Mouse (Mus musculus): Measurements from ENCODE around the gene Camk1d. TPM values are rescaled to one million over a fixed set of nuclear protein-coding genes. Genes with fewer than 3 reads are reported as not detected.
A peak's percentile ranks its signal among the peaks of the same experiment; 100 is the strongest.

Gene Camk1d
- total and polyA plus RNA-seq, 2 experiments from 2014 or later = 7.2 to 16.6 TPM

GRCm38 (mm10) chr2:5417158-5418032, 296.9 kb downstream of the Camk1d start:
- Histone ChIP-seq H3K4me3 (ENCODE audit: low read length) (no peak overlapping the region), H3K27ac (no peak overlapping the region), H3K27me3 (ENCODE audit: insufficient read depth, low read length) (no peaks in the 10 kb centered on the region), H3K4me1 (ENCODE audit: insufficient read depth, low read length) (no peaks in the 10 kb centered on the region), H3K9ac (replicated peaks; ENCODE audit: low read length) (no peak overlapping the region), H3K9me3 (ENCODE audit: low read length) (no peaks in the 10 kb centered on the region), H3K4me2 (ENCODE audit: low read depth, low read length) (no peak overlapping the region), H3K36me3 (ENCODE audit: insufficient read depth, low read length) (no peaks in the 10 kb centered on the region)
- no peak for ATAC-seq
- no peak for TF ChIP-seq CTCF (IDR thresholded peaks at IDR 0.05; ENCODE audit: low read depth)
- DNase-seq (ENCODE audit: low spot score) = peak; percentile 35
- WGBS = 74% methylated on average over 6 of the region's 6 CpGs

- H3K4me3 ChIP-seq (ENCODE audit: low read length) = no peak overlapping the region
- DNase-seq (ENCODE audit: low spot score) (no peak), ATAC-seq (no peak)
- WGBS = 61% methylated on average over 2 of the region's 2 CpGs
- no peaks in the 10 kb centered on the region for H3K36me3 ChIP-seq (ENCODE audit: insufficient read depth, low read length)
- H3K9ac ChIP-seq (replicated peaks; ENCODE audit: low read length) = no peak overlapping the region
- TF ChIP-seq CTCF (IDR thresholded peaks at IDR 0.05; ENCODE audit: low read depth) = no peak
- no peaks in the 10 kb centered on the region for H3K4me1 ChIP-seq (ENCODE audit: insufficient read depth, low read length)
- no peaks in the 10 kb centered on the region for H3K9me3 ChIP-seq (ENCODE audit: low read length)
- H3K4me2 ChIP-seq (ENCODE audit: low read depth, low read length) = no peak overlapping the region
- no peak overlapping the region for H3K27ac ChIP-seq
- H3K27me3 ChIP-seq (ENCODE audit: insufficient read depth, low read length) = no peaks in the 10 kb centered on the region
Measured at GRCm38 (mm10) chr2:5411774-5412173, 302.5 kb downstream of the Camk1d start.

- Histone ChIP-seq H3K4me3 (ENCODE audit: low read length) (no peak overlapping the region), H3K27me3 (ENCODE audit: insufficient read depth, low read length) (no peaks in the 10 kb centered on the region), H3K27ac (no peak overlapping the region), H3K9me3 (ENCODE audit: low read length) (no peaks in the 10 kb centered on the region), H3K4me1 (ENCODE audit: insufficient read depth, low read length) (no peaks in the 10 kb centered on the region), H3K36me3 (ENCODE audit: insufficient read depth, low read length) (no peaks in the 10 kb centered on the region), H3K9ac (replicated peaks; ENCODE audit: low read length) (no peak overlapping the region), H3K4me2 (ENCODE audit: low read depth, low read length) (no peak overlapping the region)
- peak; percentile 40 for DNase-seq (ENCODE audit: low spot score)
- peak; percentile 63 for TF ChIP-seq CTCF (IDR thresholded peaks at IDR 0.05; ENCODE audit: low read depth)
- no peak for ATAC-seq
- 64% methylated on average over 3 of the region's 3 CpGs for WGBS
Measured at GRCm38 (mm10) chr2:5403850-5404249, 310.5 kb downstream of the Camk1d start.

- H3K4me2 ChIP-seq (ENCODE audit: low read depth, low read length) = no peak overlapping the region
- ATAC-seq = no peak
- H3K4me1 ChIP-seq (ENCODE audit: insufficient read depth, low read length) = no peaks in the 10 kb centered on the region
- WGBS = 85% methylated on average over 12 of the region's 12 CpGs
- H3K9me3 ChIP-seq (ENCODE audit: low read length) = no peaks in the 10 kb centered on the region
- H3K27ac ChIP-seq = no peak overlapping the region
- no peaks in the 10 kb centered on the region for H3K27me3 ChIP-seq (ENCODE audit: insufficient read depth, low read length)
- TF ChIP-seq CTCF (IDR thresholded peaks at IDR 0.05; ENCODE audit: low read depth) = no peak
- no peak overlapping the region for H3K4me3 ChIP-seq (ENCODE audit: low read length)
- no peak overlapping the region for H3K9ac ChIP-seq (replicated peaks; ENCODE audit: low read length)
- no peaks in the 10 kb centered on the region for H3K36me3 ChIP-seq (ENCODE audit: insufficient read depth, low read length)
- no peak for DNase-seq (ENCODE audit: low spot score)
Measured at GRCm38 (mm10) chr2:5402036-5402435, 312.3 kb downstream of the Camk1d start.

- no peak for ATAC-seq
- 66% methylated on average over 9 of the region's 9 CpGs for WGBS
- no peak overlapping the region for H3K27ac ChIP-seq
Measured at GRCm38 (mm10) chr2:5398505-5398904, 315.8 kb downstream of the Camk1d start.

GRCm38 (mm10) chr2:5398043-5398442, 316.3 kb downstream of the Camk1d start:
- 37% methylated on average over 6 of the region's 6 CpGs for WGBS
- Histone ChIP-seq H3K27ac (peak overlapping the region; percentile 32; the same call in 1 of the 2 replicates), H3K9me3 (ENCODE audit: low read length) (no peaks in the 10 kb centered on the region)

More at GRCm38 (mm10) chr2:5398505-5398904, 315.8 kb downstream of the Camk1d start:
- Histone ChIP-seq H3K36me3 (ENCODE audit: insufficient read depth, low read length) (no peaks in the 10 kb centered on the region), H3K4me2 (ENCODE audit: low read depth, low read length) (no peak overlapping the region), H3K4me1 (ENCODE audit: insufficient read depth, low read length) (no peaks in the 10 kb centered on the region), H3K9me3 (ENCODE audit: low read length) (no peaks in the 10 kb centered on the region), H3K27me3 (ENCODE audit: insufficient read depth, low read length) (no peaks in the 10 kb centered on the region), H3K9ac (replicated peaks; ENCODE audit: low read length) (no peak overlapping the region), H3K4me3 (ENCODE audit: low read length) (no peak overlapping the region)
- DNase-seq (ENCODE audit: low spot score) = no peak
- no peak for TF ChIP-seq CTCF (IDR thresholded peaks at IDR 0.05; ENCODE audit: low read depth)

GRCm38 (mm10) chr2:5397468-5397867, 316.8 kb downstream of the Camk1d start:
- peak overlapping the region; percentile 32; the same call in 1 of the 2 replicates for H3K27ac ChIP-seq
- no peak overlapping the region for H3K9ac ChIP-seq (replicated peaks; ENCODE audit: low read length)
- no peak for ATAC-seq

More at GRCm38 (mm10) chr2:5398043-5398442, 316.3 kb downstream of the Camk1d start:
- no peak for TF ChIP-seq CTCF (IDR thresholded peaks at IDR 0.05; ENCODE audit: low read depth)
- no peaks in the 10 kb centered on the region for H3K27me3 ChIP-seq (ENCODE audit: insufficient read depth, low read length)
- H3K4me2 ChIP-seq (ENCODE audit: low read depth, low read length) = no peak overlapping the region
- no peaks in the 10 kb centered on the region for H3K4me1 ChIP-seq (ENCODE audit: insufficient read depth, low read length)
- H3K9ac ChIP-seq (replicated peaks; ENCODE audit: low read length) = no peak overlapping the region
- H3K36me3 ChIP-seq (ENCODE audit: insufficient read depth, low read length) = no peaks in the 10 kb centered on the region
- no peak overlapping the region for H3K4me3 ChIP-seq (ENCODE audit: low read length)
- ATAC-seq (no peak), DNase-seq (ENCODE audit: low spot score) (no peak)

More at GRCm38 (mm10) chr2:5397468-5397867, 316.8 kb downstream of the Camk1d start:
- Histone ChIP-seq H3K4me2 (ENCODE audit: low read depth, low read length) (no peak overlapping the region), H3K36me3 (ENCODE audit: insufficient read depth, low read length) (no peaks in the 10 kb centered on the region), H3K27me3 (ENCODE audit: insufficient read depth, low read length) (no peaks in the 10 kb centered on the region), H3K4me3 (ENCODE audit: low read length) (no peak overlapping the region), H3K4me1 (ENCODE audit: insufficient read depth, low read length) (no peaks in the 10 kb centered on the region), H3K9me3 (ENCODE audit: low read length) (no peaks in the 10 kb centered on the region)
- TF ChIP-seq CTCF (IDR thresholded peaks at IDR 0.05; ENCODE audit: low read depth) = no peak
- WGBS = 64% methylated on average over 3 of the region's 3 CpGs
- no peak for DNase-seq (ENCODE audit: low spot score)

Data from hindbrain, postnatal 0 days (tissue).